Mouse (Mus musculus): ENCODE results near the gene Ak1. TPM values are rescaled to one million over a fixed set of nuclear protein-coding genes. Genes with fewer than 3 reads are reported as not detected.
A peak's percentile ranks its signal among the peaks of the same experiment; 100 is the strongest.

The Ak1 gene
- total and polyA plus RNA-seq, 3 experiments, result 1.4 to 3.9 (median 1.5) TPM

GRCm38 (mm10) chr2:32654743-32655393, 33.3 kb downstream of the Ak1 start:
- Histone ChIP-seq H3K4me2 (ENCODE audit: insufficient read depth, low read depth, poor library complexity, severe bottlenecking) (no peak overlapping the region), H3K9ac (ENCODE audit: insufficient read depth, low read depth) (no peak overlapping the region), H3K36me3 (replicated peaks in 1 of 2; ENCODE audit: control insufficient read depth in 1 of 2, insufficient read depth in 1 of 2, low read length in 1 of 2) (no peaks in the 10 kb centered on the region), H3K79me2 (replicated peaks; ENCODE audit: control insufficient read depth, extremely low read depth, insufficient read depth, poor library complexity, severe bottlenecking) (no peaks in the 10 kb centered on the region), H3K4me3 (replicated peaks in 1 of 3; ENCODE audit: low read depth in 2 of 3, low read length in 2 of 3, poor library complexity in 1 of 3) (no peak overlapping the region), H3K9me3 (replicated peaks; ENCODE audit: low read length) (no peaks in the 10 kb centered on the region), H3K27ac (ENCODE audit: insufficient read depth, low read depth) (no peak overlapping the region), H3K27me3 (replicated peaks) (no peaks in the 10 kb centered on the region), H3K4me1 (ENCODE audit: control insufficient read depth in 1 of 2, insufficient read depth in 2 of 2) (peaks cover 13 to 33% of the 10 kb centered on the region in 2 experiments)
- no peak for TF ChIP-seq NELFE (IDR thresholded peaks at IDR 0.05; ENCODE audit: low read depth, low read length)
- no peak for TF ChIP-seq RCOR1 (conservative IDR thresholded peaks at IDR 0.05; ENCODE audit: low read depth, low read length)
- no peak for TF ChIP-seq HCFC1 (IDR thresholded peaks at IDR 0.05; ENCODE audit: low read depth, low read length)
- TF ChIP-seq ELF1 (IDR thresholded peaks at IDR 0.05; ENCODE audit: low read depth, low read length), result no peak
- TF ChIP-seq GABPA (IDR thresholded peaks at IDR 0.05; ENCODE audit: insufficient replicate concordance, low read depth, low read length), result no peak
- TF ChIP-seq EP300 (IDR thresholded peaks at IDR 0.05; ENCODE audit: low read length), result no peak
- no peak for TF ChIP-seq POLR2AphosphoS2 (IDR thresholded peaks at IDR 0.05; ENCODE audit: low read depth, low read length)
- no peak for TF ChIP-seq ZMIZ1 (IDR thresholded peaks at IDR 0.05; ENCODE audit: low read depth, low read length)
- TF ChIP-seq RAD21 (IDR thresholded peaks at IDR 0.05; ENCODE audit: low read depth, low read length), result no peak
- TF ChIP-seq ZC3H11A (IDR thresholded peaks at IDR 0.05; ENCODE audit: low read depth, low read length), result no peak
- TF ChIP-seq MEF2A (IDR thresholded peaks at IDR 0.05; ENCODE audit: borderline replicate concordance, low read depth, low read length), result no peak
- TF ChIP-seq IRF4 (IDR thresholded peaks at IDR 0.05; ENCODE audit: low read depth, low read length), result no peak
- no peak for TF ChIP-seq SIN3A (IDR thresholded peaks at IDR 0.05; ENCODE audit: low read length)
- no peak for TF ChIP-seq CHD2 (IDR thresholded peaks at IDR 0.05; ENCODE audit: low read length)
- TF ChIP-seq ZKSCAN1 (IDR thresholded peaks at IDR 0.05; ENCODE audit: borderline replicate concordance, low read depth, low read length), result no peak
- no peak for TF ChIP-seq MAZ (IDR thresholded peaks at IDR 0.05; ENCODE audit: low read depth, low read length)
- TF ChIP-seq ETS1 (conservative IDR thresholded peaks at IDR 0.05; ENCODE audit: low read depth, low read length), result no peak
- TF ChIP-seq UBTF (IDR thresholded peaks at IDR 0.05; ENCODE audit: low read depth, low read length), result no peak
- dilution Hi-C loops (cut with MboI; ENCODE audit: extremely low pct_ligation_motif_present, extremely low pct_unique_long_range_greater_than_20kb, low sequenced_read_pairs), result no loop called here
- DNase-seq (ENCODE audit: extremely low read depth), result no peak
- in situ Hi-C loops (cut with MboI; ENCODE audit: low pct_ligation_motif_present, low pct_unique_long_range_greater_than_20kb, low sequenced_read_pairs), result no loop called here

- in situ Hi-C loops (cut with MboI; ENCODE audit: low pct_ligation_motif_present, low pct_unique_long_range_greater_than_20kb, low sequenced_read_pairs) (no loop called here), dilution Hi-C loops (cut with MboI; ENCODE audit: extremely low pct_ligation_motif_present, extremely low pct_unique_long_range_greater_than_20kb, low sequenced_read_pairs) (no loop called here)
- H3K27me3 ChIP-seq (replicated peaks), result no peaks in the 10 kb centered on the region
- no peak for TF ChIP-seq NELFE (IDR thresholded peaks at IDR 0.05; ENCODE audit: low read depth, low read length)
- TF ChIP-seq USF1 (IDR thresholded peaks at IDR 0.05; ENCODE audit: low read depth, low read length), result no peak
- TF ChIP-seq TCF12 (IDR thresholded peaks at IDR 0.05; ENCODE audit: low read depth, low read length), result no peak
- TF ChIP-seq POLR2A (IDR thresholded peaks at IDR 0.05; ENCODE audit: low read depth, low read length), result no peak
- no peak for TF ChIP-seq GABPA (IDR thresholded peaks at IDR 0.05; ENCODE audit: insufficient replicate concordance, low read depth, low read length)
- no peak for TF ChIP-seq RCOR1 (conservative IDR thresholded peaks at IDR 0.05; ENCODE audit: low read depth, low read length)
- no peak for TF ChIP-seq ETS1 (conservative IDR thresholded peaks at IDR 0.05; ENCODE audit: low read depth, low read length)
- H3K4me2 ChIP-seq (ENCODE audit: insufficient read depth, low read depth, poor library complexity, severe bottlenecking), result no peak overlapping the region
- no peak overlapping the region for H3K9ac ChIP-seq (ENCODE audit: insufficient read depth, low read depth)
- H3K36me3 ChIP-seq (replicated peaks in 1 of 2; ENCODE audit: control insufficient read depth in 1 of 2, insufficient read depth in 1 of 2, low read length in 1 of 2), result no peaks in the 10 kb centered on the region
- H3K4me3 ChIP-seq (replicated peaks in 1 of 3; ENCODE audit: low read depth in 2 of 3, low read length in 2 of 3, poor library complexity in 1 of 3), result peak overlapping the region in 1 of 3 experiments; percentile 15
- no peaks in the 10 kb centered on the region for H3K79me2 ChIP-seq (replicated peaks; ENCODE audit: control insufficient read depth, extremely low read depth, insufficient read depth, poor library complexity, severe bottlenecking)
- H3K9me3 ChIP-seq (replicated peaks; ENCODE audit: low read length), result no peaks in the 10 kb centered on the region
- peaks cover 13 to 33% of the 10 kb centered on the region in 2 experiments for H3K4me1 ChIP-seq (ENCODE audit: control insufficient read depth in 1 of 2, insufficient read depth in 2 of 2)
- peak overlapping the region; percentile 26; the same call in 1 of the 2 replicates for H3K27ac ChIP-seq (ENCODE audit: insufficient read depth, low read depth)
- no peak for DNase-seq (ENCODE audit: extremely low read depth)
Measured at GRCm38 (mm10) chr2:32655394-32655744, 33.8 kb downstream of the Ak1 start.

Measured in CH12.LX (cell line).